Mouse (Mus musculus) ES-E14 (cell line): ENCODE results near the gene Lrrc31.

ENCODE experiments used
- CHD2 ChIP-seq: IDR thresholded peaks from 2 replicates; pipeline ENCODE4 v1.6.1; 2014; ENCODE audit warnings: mild to moderate bottlenecking, low read depth, low read length, inconsistent platforms
- ZC3H11A ChIP-seq: IDR thresholded peaks from 2 replicates; pipeline ENCODE4 v1.6.1; 2012; ENCODE audit warnings: low read depth, mild to moderate bottlenecking, inconsistent platforms, low read length, borderline replicate concordance

DNA sequence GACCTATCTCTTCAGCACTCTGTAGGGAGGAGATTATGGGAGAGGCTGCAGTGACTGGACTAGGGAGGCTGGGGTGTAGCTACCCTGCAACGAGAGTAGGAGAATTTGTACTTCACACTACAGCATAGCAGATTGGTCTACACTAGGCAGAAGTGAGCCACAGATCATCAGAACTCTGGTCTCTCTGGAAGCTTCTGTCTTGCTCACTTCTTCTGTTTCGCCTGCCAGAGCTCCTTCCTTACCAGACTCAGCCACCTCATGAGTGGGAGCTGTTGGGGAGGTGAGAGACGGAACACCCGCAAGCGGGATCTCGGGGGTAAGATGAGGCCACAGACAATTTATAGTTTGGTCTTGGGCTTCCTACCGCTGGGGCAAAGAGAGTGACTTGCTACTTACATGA lies 43.2 kb upstream of the Lrrc31 start:
- no peak for TF ChIP-seq ZC3H11A
- TF ChIP-seq CHD2 = no peak
